Mouse (Mus musculus) E14TG2a.4 (cell line): ENCODE measurements around the gene Gm6583.

Experiments used
- CTCF ChIP-seq: conservative IDR thresholded peaks from 2 replicates; pipeline ENCODE4 v1.5.1; 2014; ENCODE audit warnings: low read length
- NANOG ChIP-seq: IDR thresholded peaks from 2 replicates; pipeline ENCODE4 v1.6.1; 2014; ENCODE audit warnings: borderline replicate concordance, low read length, mixed read lengths
- POU5F1 ChIP-seq: IDR thresholded peaks from 2 replicates; pipeline ENCODE4 v1.6.1; 2014; ENCODE audit warnings: low read length, borderline replicate concordance

GRCm38 (mm10) chr5:112367338-112367737 lies 11.5 kb upstream of the Gm6583 start:
- TF ChIP-seq CTCF (no peak), NANOG (no peak), POU5F1 (no peak)
